Mouse (Mus musculus): ENCODE measurements around the gene Tex22.

Gene Tex22

GRCm38 (mm10) chr12:113103846-113104451, 29.6 kb downstream of the Tex22 start:
- DNase-seq: no peak

DNA sequence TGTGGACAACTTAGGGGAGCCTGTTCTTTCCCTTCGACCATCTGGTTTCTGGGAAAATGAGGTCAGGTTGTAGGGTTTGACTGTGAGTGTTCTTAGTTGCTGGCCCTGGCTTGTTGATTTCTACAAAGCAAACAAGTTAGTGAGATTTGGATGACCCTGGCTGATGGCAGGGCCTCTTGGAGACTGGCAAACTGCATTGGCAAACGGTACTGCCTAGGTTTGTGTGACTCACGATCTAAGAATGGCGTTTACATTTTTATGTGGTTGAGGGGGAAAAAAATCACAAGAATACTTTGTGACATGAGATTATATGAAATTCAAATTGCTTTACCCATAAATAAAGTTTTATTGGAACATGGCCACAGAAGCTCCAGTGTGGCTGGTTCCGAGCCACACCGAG, 32.1 kb downstream of the Tex22 start:
- no peak for DNase-seq

DNA sequence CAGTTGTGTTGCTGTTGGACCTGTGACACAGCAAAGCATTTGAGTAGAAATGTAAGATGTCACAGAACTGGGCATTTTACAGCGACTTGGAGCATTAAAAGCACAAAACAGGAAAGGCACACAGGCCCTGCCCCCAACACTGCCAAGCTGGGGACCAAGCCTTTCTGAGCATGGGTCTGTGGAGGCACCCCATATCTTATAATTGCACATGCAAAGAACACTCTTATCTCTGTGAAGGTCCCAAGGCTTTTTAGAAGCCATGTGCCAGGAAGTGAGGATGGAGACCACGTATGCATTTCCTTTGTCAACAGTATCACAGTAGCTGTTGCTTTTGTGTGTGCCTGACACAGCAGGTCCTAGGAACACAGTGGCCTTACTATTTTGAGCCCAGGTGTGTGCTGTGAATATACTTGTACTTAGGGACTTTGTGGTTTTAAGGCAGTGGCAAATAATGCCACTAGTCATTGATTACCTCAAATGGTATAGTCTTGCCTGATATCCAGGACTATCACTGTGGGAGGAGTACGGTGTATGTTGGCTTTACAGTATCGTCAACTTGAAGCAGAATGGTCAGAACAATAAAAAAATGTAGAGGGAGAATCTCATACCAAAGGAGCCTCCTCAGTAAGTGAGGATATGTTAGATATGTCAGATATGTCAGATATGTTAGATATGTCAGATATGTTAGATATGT, 33.3 kb downstream of the Tex22 start:
- DNase-seq: no peak

GRCm38 (mm10) chr12:113108528-113109283, 34.4 kb downstream of the Tex22 start:
- DNase-seq: no peak

DNA sequence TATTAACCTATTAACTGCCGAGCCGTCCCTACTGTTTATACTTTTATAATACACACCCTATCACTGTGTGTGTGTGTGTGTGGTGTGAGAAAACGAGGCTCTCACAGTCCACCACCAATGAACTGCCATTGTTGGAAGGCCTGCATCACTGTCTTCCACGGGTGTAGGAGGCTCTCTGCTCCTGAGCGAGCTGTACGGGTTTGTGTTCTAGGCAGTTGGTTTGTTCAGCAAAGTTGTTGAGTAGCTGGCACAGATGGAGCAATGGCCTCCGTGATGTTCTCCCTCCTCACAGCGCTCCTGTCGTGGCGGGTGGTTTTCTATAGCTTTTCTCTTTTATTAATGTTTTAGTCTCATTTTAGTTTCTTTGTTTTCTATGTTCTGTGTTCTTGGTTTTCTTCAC, 35.5 kb downstream of the Tex22 start:
- DNase-seq: no peak

DNA sequence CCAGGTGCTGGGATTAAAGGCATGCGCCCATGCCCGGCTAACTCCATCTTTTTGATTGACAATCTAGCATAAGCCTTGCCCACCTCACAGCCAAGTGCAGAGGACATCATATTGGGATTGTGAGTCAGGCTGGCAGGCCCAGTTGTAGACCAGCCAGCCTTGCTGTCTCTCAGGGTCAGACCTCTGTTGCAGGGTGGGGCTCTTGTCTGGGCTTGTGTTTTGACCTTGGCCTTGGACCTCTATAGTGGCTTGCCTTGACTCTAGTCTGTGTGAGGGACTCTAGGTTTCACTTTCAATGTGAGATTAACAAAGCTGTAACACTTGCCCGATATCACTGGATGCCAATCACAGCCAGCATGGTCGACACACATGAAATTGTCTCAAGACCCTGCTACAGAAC, 39.8 kb downstream of the Tex22 start:
- no peak for DNase-seq

GRCm38 (mm10) chr12:113114856-113115538, 40.7 kb downstream of the Tex22 start:
- DNase-seq: no peak

DNA sequence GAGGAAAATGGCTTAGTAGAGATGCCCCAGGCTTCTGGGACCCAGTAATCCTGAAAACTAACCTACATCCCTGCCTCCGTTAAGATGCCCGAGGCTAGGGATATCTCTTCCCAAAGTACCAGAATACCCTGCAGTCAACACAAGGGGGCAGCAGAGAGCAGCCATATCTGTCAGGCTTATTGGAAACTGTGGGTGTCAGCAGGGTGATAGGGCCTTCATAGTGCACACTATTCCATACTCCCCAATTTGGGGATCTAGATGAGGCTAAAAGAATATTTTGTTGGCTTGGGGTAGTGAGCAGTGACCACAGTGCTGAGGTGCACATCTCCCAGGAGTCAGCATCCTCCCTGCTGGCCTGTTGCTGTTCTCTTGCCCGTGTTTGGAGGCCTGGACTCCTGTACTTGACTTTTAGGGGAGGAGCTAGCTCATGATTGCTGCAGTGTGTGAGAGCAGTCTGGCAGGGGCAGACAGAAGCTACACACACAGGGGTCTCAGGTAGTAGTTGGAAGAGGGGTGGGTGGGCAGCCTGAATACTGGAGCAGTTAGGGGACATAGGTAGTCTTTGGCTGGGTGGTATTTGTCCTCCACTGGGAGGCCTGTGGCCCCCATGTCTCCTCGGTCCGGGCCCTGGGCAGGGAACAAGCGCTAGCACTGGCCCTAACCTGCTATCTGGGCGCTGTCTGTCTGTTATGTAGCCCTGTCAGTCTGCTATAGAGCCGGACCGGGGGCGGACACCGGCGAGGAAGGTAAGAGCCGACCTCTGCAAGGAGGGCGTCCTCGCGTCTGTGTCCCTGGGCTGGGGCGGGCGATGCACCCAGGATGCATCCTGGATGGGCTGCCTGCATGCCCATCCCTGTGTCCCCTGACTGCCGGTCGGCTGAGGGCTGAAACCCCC, 45.5 kb downstream of the Tex22 start:
- DNase-seq: peak; percentile 63 to 68

GRCm38 (mm10) chr12:113124726-113125125, 50.4 kb downstream of the Tex22 start:
- no peak for DNase-seq

DNA sequence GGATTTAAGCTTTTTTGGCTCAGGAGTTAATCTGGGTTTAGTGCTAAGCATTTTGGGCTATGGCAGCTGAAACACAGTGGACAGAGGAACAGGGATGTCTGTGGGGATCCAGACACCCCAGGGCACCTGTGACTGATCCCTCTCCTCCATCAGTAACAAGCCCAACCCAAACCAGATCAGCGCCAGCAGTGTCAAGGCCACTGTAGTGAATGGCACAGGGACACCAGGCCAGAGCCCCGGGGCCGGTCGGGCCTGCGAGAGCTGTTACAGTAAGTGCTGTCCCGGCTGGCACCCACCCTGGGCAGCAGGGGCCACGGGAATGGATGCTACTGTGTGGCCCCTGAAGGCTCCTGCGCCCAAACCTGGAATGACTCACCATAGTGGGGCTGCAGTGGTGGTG, 56.4 kb downstream of the Tex22 start:
- no peak for DNase-seq

- no peak for DNase-seq
Measured at GRCm38 (mm10) chr12:113131601-113132000, 57.3 kb downstream of the Tex22 start.

DNA sequence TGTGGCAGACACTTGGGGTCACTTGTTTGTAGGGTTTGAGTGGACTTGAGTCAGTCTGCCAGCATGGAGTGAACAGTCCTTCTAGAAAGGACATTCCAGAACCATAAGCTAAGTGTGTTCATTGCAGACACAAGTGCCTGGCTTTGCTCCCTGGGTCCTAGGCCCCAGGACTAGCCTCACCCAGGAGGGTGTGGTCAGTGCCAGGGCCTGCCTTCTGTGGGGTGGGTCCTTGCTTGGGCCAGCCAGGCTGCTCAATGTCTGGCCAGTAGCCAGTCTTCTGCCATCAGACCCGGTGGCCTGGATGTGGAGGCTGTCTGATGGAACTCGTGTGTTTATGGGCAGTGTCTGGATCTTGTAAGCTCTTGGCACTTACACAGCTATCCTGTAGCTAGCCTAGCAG, 58.3 kb downstream of the Tex22 start:
- DNase-seq: no peak

DNA sequence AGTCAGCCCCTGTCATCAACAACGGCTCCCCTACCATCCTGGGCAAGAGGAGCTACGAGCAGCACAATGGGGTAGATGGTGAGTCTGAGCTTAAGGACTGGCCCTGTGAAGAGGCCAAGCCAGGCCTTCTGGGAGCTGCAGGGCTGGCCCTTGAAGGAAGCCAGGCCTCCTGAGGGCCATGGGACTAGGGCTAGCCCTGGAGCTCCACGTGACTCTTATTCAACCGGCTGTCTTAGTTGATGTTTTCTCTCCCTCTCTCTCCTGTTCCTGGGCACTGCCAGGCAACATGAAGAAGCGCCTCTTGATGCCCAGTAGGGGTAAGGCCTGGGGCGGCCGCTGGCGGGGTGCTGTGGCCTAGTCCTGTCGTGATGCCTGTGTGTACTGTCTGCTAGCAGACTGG, 59.0 kb downstream of the Tex22 start:
- no peak for DNase-seq

DNA sequence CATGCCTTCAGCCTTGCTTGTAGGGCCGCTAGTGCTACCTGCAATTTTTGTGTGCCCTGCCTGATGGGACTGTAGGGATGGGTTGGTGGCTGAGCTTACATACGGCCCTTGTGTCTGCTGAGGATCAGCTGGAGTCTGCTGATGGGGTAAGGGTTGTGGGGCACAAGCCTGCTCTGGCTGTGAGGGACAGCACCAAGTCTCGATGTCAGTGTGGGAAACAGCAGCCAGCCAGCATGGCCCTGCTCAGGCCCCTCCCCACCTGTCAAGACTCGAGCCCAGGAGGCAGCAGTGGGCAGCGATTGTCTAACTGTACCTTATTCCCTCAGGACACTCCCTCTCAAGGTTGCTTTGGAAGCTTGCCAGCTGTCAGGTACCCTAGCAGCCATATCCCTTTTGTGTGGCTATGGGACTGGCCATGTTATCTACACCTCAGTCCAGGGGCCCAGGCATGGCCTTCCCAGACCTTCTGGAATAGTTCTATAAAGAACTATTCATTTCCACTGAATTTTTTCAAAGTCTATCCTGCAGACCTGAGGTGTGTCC, 59.6 kb downstream of the Tex22 start:
- DNase-seq: no peak

GRCm38 (mm10) chr12:113134502-113134901, 60.2 kb downstream of the Tex22 start:
- no peak for DNase-seq

- no peak for DNase-seq
Measured at GRCm38 (mm10) chr12:113135401-113135800, 61.1 kb downstream of the Tex22 start.

DNA sequence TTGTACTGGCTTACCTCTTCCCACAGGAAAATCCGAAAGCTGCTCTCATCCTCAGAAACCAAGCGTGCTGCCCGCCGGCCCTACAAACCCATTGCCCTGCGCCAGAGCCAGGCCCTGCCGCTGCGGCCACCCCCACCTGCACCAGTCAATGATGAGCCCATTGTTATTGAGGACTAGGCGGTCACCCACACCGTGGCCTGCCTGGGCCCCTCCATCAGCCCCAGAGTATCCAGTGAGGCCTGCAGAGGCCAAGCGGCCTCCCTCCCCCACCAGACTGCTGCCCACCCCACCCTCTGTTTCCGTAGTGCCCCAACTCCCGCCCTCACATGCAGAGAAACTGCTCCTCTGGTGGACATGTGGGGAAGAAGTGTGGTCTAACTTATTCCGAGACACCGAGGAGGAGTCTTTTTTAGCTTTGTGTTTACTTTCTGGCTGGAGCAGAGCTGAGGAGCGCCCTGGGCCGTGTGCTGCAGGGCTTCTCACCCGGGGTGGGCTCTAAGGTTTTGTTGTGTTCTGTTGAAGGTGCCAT, 62.3 kb downstream of the Tex22 start:
- no peak for DNase-seq

GRCm38 (mm10) chr12:113137260-113138213, 63.2 kb downstream of the Tex22 start:
- no peak for DNase-seq

GRCm38 (mm10) chr12:113138291-113138690, 64.0 kb downstream of the Tex22 start:
- no peak for DNase-seq
